In the genomic region with DNA sequence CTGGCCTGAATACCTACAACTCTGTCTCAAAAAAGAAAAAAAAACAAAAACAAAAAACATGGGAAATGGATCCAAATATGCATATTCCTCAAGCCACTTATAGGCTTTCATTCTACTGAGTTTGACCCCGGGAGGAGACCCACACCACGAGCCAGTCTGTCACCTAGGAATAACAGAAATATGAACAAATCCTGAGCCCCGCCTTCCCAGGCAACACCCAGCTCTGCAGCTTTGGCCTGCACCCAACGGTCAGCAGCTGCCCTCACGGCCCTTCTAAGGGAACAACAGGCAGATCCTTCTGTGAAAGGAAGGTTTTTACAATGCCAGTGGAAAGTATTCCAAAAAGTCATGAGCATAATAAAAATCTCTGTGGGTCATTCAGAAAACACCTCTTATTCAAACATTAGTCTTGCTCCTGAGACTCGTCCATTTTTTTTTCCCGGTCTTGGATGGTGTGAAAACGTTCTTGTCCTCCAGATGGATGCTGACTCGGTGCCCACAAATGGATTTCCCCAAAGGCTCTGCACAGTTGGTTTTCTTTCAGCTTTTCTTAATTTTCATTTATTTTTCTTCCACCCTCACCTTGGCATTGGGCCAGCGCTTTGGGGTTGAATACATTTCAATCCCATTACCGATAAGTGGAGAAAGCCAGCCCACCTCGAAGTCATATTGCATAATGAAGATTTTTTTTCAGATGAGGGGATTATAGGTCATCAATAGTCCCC, we compare ENCODE assay signal across 9 mouse cellular contexts.
A peak's percentile ranks its signal among the peaks of the same experiment; 100 is the strongest.
DNase-seq lines count a peak whose midpoint lies in the region; ATAC-seq and TF ChIP-seq lines count a peak whose summit lies in the region.
"Had no signal": no experiment of that assay in that cellular context is flagged by ENCODE, and none has a peak within 500 bp of the region (broad histone marks: within the 10 kb centered on the region; RNA-seq: fewer than 3 reads in every experiment).

No protein-coding gene starts in this region.

- no peaks in the 10 kb centered on the region for H3K27me3 ChIP-seq in myocyte (ENCODE audit: control insufficient read depth, insufficient read depth, insufficient read length)
- H3K27me3 ChIP-seq: midbrain, embryonic 12.5 days had no signal

- peak overlapping the region; percentile 50 for H3K4me2 ChIP-seq in myocyte (ENCODE audit: low read depth)
- H3K4me2 ChIP-seq: midbrain, embryonic 12.5 days had no signal

- no peaks in the 10 kb centered on the region for H3K36me3 ChIP-seq in myocyte (ENCODE audit: control insufficient read depth, insufficient read depth)
- H3K36me3 ChIP-seq: midbrain, embryonic 12.5 days had no signal

- H3ac ChIP-seq in myocyte (ENCODE audit: control insufficient read depth, insufficient read length) = no peak overlapping the region

- TF ChIP-seq POLR2A in myocyte (IDR thresholded peaks at IDR 0.05; ENCODE audit: insufficient read length, low read depth) = no peak

- no peak overlapping the region for H3K4me3 ChIP-seq in myocyte
- H3K4me3 ChIP-seq: midbrain, embryonic 12.5 days had no signal

- H3K79me2 ChIP-seq in myocyte (ENCODE audit: control insufficient read depth, insufficient read depth) = no peaks in the 10 kb centered on the region

- DNase-seq in heart, adult 18-20 months = peak; percentile 52 to 53
- no peak for DNase-seq in heart, adult 8-10 months (ENCODE audit: low spot score)
- DNase-seq in right cerebral cortex, postnatal 14 days = peak; percentile 28
- DNase-seq in right cerebral cortex, postnatal 25 days = no peak
- DNase-seq in gastrocnemius, adult 18-20 months (ENCODE audit: low spot score) = peak; percentile 33
- no peak for DNase-seq in embryo, embryonic 9.5 days (ENCODE audit: extremely low spot score)

- ATAC-seq in monocyte, adult 5-6 weeks (replicated peaks; ENCODE audit: insufficient number of reproducible peaks, low FRiP score, low TSS enrichment, poor library complexity, severe bottlenecking) = no peak

TF ChIP-seq in myocyte, 11 proteins besides CTCF, POLR2A, EP300 and RAD21:
- TF ChIP-seq MYOD1 (IDR thresholded peaks at IDR 0.05; ENCODE audit: control insufficient read depth in 1 of 3, insufficient read length in 2 of 3, low read depth in 2 of 3) (peak in 1 of 3 experiments; percentile 12), MYOG (IDR thresholded peaks at IDR 0.05; ENCODE audit: control insufficient read depth in 1 of 3, insufficient read depth in 1 of 3, insufficient read length in 2 of 3, low read depth in 2 of 3) (peak in 1 of 3 experiments; percentile 36), SRF (IDR thresholded peaks at IDR 0.05; ENCODE audit: control insufficient read depth, insufficient read length, low read depth) (no peak)

Comparison
In these comparisons a context has a peak if more than half of its experiments do, and no peak if none do; other contexts are left out.
1. DNase-seq: peak in heart, adult 18-20 months (2 of 2), right cerebral cortex, postnatal 14 days (single experiment) and gastrocnemius, adult 18-20 months (single experiment); none in heart, adult 8-10 months (single experiment), right cerebral cortex, postnatal 25 days (single experiment) and embryo, embryonic 9.5 days (single experiment).